Mouse (Mus musculus) A20 (cell line): ENCODE results near the gene Cacfd1.
A peak's percentile ranks its signal among the peaks of the same experiment; 100 is the strongest.

ENCODE experiments used
- DNase-seq: peaks from one replicate; pipeline ENCODE4 v3.0.0-alpha.2; 2011; ENCODE audit warnings: low read depth, low spot score

The Cacfd1 gene

DNA sequence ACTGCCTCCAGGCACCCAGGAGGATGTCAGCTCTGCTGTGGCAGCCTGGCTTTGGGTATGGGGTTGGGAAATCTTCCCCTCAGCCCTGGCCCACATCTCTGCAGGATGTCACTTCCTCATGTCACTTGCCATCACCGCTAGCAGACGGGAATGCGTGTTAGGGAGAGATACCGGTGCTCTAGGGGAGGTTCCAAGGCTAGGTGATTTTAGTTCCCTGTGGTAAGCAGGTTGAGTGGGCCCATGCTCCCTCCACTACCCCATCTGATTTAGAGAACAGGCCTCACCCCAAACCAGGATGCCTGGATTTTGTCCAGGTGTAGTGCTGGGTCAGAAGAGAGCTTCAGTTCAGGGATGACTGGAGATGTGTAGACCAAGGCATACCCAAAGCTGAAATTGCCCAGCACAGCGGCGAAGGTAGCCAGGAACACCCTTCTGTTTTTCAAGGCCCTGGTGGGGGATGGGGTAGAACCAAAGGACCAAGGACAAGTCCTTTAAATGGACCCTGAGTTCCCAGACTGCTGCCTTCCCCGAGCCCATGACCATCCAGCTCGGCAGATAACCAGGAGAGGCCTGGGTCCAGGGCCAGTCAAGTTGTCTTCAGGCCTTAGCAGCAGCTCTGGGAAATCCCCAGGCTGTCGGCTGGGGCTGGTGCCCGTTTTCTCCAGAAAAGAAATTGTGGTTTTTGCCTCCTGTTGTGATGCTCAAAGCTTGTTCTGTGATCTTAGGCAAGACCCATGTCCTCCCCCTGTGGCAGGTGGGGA lies 17.3 kb downstream of the Cacfd1 start:
- DNase-seq = no peak

DNA sequence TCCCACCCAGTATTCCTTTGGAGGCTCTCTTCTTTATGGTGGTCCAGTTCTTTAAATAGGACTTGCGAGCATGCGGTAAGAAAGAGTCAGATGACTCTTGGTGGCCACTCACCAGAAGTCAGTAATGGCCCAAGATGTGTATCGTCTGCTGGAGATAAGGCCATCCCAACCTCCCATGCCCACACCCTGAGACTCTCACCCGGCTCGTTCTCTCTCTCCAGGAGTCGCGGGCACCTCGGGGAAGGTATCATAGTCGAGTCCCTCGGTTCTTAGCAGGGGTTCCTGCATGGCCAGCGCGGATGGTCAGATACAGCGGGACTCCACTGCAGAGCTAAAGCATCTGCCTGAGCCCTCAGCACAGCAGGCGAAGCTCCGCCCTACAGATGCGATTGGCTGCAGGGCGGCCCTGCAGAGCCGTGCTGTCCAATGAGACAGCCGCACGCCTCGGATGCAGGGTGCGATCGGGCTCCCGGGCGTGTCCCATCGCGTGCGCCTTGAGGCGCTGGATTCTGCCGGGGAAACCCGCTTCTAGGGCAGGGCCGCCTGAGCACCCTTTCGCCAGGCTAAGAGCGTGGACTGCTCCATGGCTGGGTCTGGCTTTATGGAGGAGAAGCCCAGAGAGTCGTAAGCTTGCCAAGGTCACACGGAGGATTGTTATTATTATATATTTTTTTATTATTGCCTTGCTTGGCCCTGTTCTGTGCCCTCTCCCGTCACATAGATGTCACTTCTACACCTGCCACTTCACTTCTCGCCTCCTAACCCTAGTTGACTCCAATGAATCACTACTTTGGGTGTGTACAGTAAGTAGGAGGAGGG lies 18.1 kb downstream of the Cacfd1 start, which contains the start of gene Slc2a6:
Gene Slc2a6, minus strand, starts transcription at position 381 of the 819 bp plus-strand sequence.
- peak; percentile 94 for DNase-seq

GRCm38 (mm10) chr2:27028437-27029015 lies 18.8 kb downstream of the Cacfd1 start:
- peak; percentile 67 for DNase-seq

GRCm38 (mm10) chr2:27032361-27032760 lies 22.6 kb downstream of the Cacfd1 start:
- DNase-seq = no peak

DNA sequence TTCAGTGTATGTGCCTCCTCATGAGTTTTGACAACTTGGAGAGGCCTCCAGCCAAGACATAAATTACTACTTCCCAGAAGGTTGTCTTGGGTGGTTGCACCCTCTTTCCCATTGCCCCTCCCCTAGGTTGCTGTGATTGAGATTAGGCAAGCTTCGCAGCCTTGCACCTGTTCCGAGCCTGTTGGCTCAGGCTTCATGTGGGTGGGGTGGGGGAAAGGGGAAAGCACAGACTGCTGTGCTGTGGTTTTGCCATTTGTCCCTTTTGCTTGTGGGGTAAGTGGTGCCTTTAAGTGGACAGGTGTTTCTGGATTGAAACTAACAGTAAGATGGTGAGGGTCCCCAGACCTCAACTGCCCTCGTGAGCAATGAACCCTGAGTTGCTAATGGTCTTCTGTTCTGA lies 26.3 kb downstream of the Cacfd1 start:
- peak; percentile 54 for DNase-seq

GRCm38 (mm10) chr2:27037008-27037407 lies 27.3 kb downstream of the Cacfd1 start:
- no peak for DNase-seq

GRCm38 (mm10) chr2:27038596-27038995 lies 28.9 kb downstream of the Cacfd1 start:
- DNase-seq = peak; percentile 67

- DNase-seq = peak; percentile 48
These were observed 29.6 kb downstream of the Cacfd1 start for GRCm38 (mm10) chr2:27039286-27039685.

DNA sequence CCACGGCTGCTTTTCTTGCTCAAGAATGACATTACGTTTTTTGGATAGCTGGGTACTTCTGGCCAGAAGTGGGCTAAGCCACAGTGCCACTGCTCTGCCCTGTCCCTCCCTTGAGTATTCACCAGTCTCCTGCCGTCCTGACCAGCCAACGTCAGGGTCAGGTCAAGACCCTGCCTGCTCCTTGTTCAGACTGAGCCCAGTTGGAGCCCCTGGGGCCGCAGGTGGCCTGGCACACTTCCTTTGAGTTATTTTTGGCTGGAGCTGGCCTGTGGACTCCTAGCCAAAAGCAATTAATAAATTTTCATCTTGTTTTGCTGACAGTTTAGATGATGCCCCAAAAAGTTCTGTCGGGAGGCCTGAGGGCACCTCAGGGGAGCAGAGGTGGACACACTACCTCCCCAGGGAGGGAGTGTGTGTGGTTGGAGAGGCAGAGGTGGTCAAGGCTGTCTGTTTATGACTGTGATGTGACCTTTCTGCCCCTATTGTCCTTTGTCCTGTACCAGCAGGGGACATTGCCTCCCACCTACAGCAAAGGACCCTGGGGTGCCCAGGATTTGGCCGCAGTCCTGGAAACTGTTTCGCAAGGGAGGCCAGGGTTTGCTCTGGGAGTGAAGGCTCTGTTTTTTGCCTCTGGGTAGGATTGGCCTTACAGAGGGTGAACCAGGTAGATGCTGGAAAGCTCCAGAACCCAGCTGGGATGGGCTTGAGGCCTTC lies 32.6 kb downstream of the Cacfd1 start:
- DNase-seq = no peak

DNA sequence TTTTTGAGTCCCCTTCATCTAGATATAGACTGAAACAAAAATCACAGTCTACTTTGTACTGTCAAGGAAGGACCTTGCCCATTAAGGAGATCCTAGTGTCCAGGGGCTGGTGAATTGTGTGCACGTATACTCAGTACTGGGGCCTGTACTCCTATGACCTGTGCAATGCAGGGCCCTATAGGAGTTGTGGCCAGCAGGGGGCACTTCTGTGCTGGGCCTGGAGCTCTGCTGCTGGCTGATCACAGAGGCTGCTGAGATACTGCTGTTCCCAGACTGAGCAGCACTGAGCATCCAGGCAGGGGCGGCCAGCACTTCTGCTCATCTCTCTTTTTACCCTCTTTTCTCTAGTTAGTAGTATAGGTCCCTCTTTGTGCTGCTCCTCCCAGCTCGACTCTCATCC lies 33.7 kb downstream of the Cacfd1 start:
- peak; percentile 75 for DNase-seq

DNA sequence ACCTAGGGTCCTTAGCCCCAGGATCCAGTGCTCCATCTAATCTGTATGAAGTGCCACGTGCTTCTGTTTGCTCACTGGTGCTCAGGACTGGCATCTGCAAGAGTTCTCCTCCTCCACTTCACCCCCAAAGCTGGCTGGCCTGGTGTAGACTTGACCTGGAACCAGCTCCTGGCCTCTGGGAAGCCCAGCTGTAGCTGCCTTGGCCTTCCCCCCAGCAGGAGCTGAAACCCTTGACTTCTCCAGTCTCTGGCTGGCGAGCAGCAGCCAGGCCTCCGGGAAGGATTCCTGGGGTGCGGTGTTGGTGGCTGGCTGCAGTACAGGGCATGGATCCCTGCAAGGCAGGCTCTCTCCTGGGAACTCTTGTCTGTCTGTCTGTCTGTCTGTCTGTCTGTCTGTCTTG lies 34.4 kb downstream of the Cacfd1 start:
- DNase-seq = no peak

- no peak for DNase-seq
These were observed 34.9 kb downstream of the Cacfd1 start for GRCm38 (mm10) chr2:27044641-27045040.

DNA sequence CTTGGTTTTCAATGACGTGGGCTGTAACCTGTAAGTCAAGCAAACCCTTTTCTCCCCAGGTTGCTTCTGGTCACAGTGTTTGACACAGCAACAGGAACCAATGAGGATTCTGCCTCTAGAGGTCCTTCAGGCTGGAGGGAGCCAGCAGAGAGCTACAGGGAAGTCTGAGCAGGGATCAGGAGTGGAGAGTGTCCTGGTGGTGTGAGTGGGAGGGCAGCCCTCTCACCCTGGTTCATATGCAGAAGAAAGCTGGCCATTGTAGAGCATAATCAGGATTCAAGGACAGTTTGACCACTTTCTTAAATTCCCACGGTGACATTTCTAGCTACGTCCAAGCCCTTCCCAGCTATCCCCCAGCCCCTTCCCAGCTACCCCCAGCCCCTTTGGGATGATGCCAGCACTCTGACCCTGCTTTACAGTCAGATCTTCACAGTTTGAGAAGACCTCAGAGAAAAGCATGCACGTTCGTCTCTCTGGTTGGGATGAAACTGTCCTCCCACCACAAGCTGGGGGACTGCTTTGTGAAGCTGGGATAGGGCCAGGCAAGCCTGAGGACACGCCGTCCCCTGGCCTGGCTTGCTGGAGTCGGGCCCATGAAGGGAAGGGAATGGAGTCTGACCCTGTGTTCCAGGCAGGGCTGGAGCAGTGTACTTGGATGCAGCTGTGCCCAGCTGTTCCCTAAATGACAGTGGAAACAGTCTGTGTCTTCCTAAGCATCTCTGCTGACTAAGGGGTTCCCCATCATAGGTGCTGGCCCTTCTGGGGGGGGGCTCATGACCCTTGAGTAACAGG lies 36.4 kb downstream of the Cacfd1 start:
- DNase-seq = no peak

- no peak for DNase-seq
These were observed 39.7 kb downstream of the Cacfd1 start for GRCm38 (mm10) chr2:27049408-27049807.

DNA sequence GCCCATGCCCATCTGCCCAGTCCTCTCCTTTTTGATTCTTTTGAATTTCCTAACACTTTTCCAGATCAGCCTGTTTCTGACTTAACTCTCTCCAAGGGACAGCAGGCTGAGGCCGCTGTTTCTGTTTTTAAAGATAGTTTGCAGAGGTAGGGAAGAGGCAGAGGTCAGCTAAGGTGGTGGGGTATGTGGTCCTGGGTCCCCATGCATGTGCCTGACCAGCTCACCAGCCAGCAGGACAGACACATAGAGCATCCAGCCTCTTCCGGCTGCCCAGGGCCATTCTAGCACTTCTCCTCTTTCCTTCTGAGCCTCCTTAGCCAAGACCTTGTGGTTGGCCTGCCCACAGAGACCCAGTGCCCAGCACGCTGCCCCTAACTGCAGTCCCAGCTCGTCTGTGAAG lies 48.5 kb downstream of the Cacfd1 start:
- DNase-seq = no peak

GRCm38 (mm10) chr2:27058751-27059150 lies 49.0 kb downstream of the Cacfd1 start:
- DNase-seq = no peak

DNA sequence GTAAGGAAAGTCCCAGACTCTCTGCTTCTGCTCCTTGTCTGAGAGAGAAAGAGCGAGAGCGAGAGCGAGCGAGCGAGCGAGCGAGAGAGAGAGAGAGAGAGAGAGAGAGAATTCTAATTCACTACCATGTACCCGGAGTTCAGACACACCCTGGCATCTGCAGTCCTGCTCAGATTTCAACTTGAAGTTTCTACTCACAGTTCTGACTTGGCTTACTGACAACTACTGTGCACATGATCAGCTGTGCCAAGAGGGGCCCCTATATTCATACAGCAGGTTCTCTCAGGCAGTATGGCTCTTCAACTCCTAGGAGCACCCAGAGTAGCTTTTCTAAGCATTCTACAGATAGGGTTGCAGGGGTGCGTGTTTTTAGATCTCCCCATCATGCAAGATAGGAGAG lies 49.5 kb downstream of the Cacfd1 start:
- DNase-seq = no peak

DNA sequence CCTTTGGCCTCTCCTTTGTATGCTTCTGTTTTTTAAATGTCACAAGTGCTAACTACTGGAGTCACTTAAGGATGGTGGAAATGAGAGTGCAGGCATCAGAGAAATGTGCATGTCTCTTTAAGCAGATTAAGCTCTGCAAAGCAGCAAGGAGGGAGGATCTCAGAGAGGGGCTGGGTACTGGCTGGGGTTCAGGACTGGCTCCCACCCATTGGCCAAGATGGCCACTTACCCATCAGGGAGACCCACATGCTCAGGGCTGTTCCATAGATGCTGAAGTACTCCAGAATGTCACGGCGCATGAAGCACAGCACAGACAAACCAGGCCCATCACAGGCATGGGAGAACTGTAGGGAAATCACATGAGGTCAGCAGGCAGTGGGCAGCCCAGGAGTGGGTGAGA lies 57.4 kb downstream of the Cacfd1 start:
- DNase-seq = no peak

GRCm38 (mm10) chr2:27067996-27068395 lies 58.3 kb downstream of the Cacfd1 start:
- DNase-seq = no peak

- DNase-seq = no peak
These were observed 59.9 kb downstream of the Cacfd1 start for GRCm38 (mm10) chr2:27069646-27070045.

- DNase-seq = no peak
These were observed 60.6 kb downstream of the Cacfd1 start for GRCm38 (mm10) chr2:27070247-27070813.
